Mouse (Mus musculus) neural tube, embryonic 13.5 days (tissue): ENCODE data around the gene Mipep. TPM values are rescaled to one million over a fixed set of nuclear protein-coding genes. Genes with fewer than 3 reads are reported as not detected.

ENCODE experiments used
- ATAC-seq: fragments of 200-750 bp; cut with Nextera tagmentation; 2 replicates; pipeline ENCODE4 v1.8.0; 2017; ENCODE audit warnings: low read depth, mild to moderate bottlenecking, moderate TSS enrichment, moderate library complexity
- H3K27ac ChIP-seq: fragments of 300-500 bp; sonication (generic); replicated peaks from 2 replicates; pipeline ENCODE4 v1.5.1; 2015; ENCODE audit warnings: moderate library complexity, mild to moderate bottlenecking, inconsistent platforms
- H3K27me3 ChIP-seq: fragments of 300-500 bp; sonication (generic); 2 replicates; pipeline ENCODE4 v1.6.1; 2015; ENCODE audit warnings: mild to moderate bottlenecking, inconsistent platforms
- H3K36me3 ChIP-seq: fragments of 300-500 bp; sonication (generic); 2 replicates; pipeline ENCODE4 v1.6.1; 2015; ENCODE audit warnings: mild to moderate bottlenecking, inconsistent platforms
- H3K4me1 ChIP-seq: fragments of 300-500 bp; sonication (generic); replicated peaks from 2 replicates; pipeline ENCODE4 v1.6.1; 2015; ENCODE audit warnings: inconsistent platforms
- H3K4me2 ChIP-seq: fragments of 300-500 bp; sonication (generic); 2 replicates; pipeline ENCODE4 v1.6.1; 2015; ENCODE audit warnings: inconsistent platforms, mild to moderate bottlenecking, moderate library complexity
- H3K4me3 ChIP-seq: fragments of 300-500 bp; sonication (generic); 2 replicates; pipeline ENCODE4 v1.5.1; 2015; ENCODE audit warnings: mild to moderate bottlenecking, inconsistent platforms
- H3K9ac ChIP-seq: fragments of 300-500 bp; sonication (generic); 2 replicates; pipeline ENCODE4 v1.6.1; 2015; ENCODE audit warnings: moderate library complexity, mild to moderate bottlenecking, inconsistent platforms
- H3K9me3 ChIP-seq: fragments of 300-500 bp; sonication (generic); 2 replicates; pipeline ENCODE4 v1.6.1; 2016; ENCODE audit warnings: inconsistent platforms
- WGBS: fragments of 180-500 bp; shearing (Covaris S2); methylation state at CpG from one replicate; pipeline ENCODE4 v1.1.7; 2015; 5-methylcytosine and 5-hydroxymethylcytosine counted together
- polyA plus RNA-seq: library from polyadenylated mRNA; unstranded; fragments of >200 nt; fragmentation: Nextera tagmentation; extraction: Ambion mirVana; gene quantifications from 2 replicates; pipeline ENCODE4 v1.2.1, GENCODE M21; 2015

Gene Mipep
- polyA plus RNA-seq, 1 experiment from 2014 or later, result 16.1 TPM

GRCm38 (mm10) chr14:60759097-60759496, 25.3 kb upstream of the Mipep start:
- Histone ChIP-seq H3K4me1 (peaks cover 5% of the 10 kb centered on the region), H3K4me2 (no peak overlapping the region), H3K4me3 (no peak overlapping the region), H3K36me3 (peaks cover 61% of the 10 kb centered on the region), H3K9ac (no peak overlapping the region), H3K9me3 (no peaks in the 10 kb centered on the region), H3K27me3 (no peaks in the 10 kb centered on the region), H3K27ac (no peak overlapping the region)
- WGBS, result 93% methylated on average over 8 of the region's 8 CpGs
- ATAC-seq, result no peak

- Histone ChIP-seq H3K9ac (no peak overlapping the region), H3K36me3 (peaks cover 40% of the 10 kb centered on the region; the same call in 1 of the 2 replicates), H3K27me3 (no peaks in the 10 kb centered on the region), H3K9me3 (no peaks in the 10 kb centered on the region), H3K4me3 (no peak overlapping the region), H3K4me1 (peaks cover 6% of the 10 kb centered on the region), H3K27ac (no peak overlapping the region), H3K4me2 (no peak overlapping the region)
- 65% methylated on average over 10 of the region's 10 CpGs for WGBS
- ATAC-seq, result no peak
These were observed 22.6 kb upstream of the Mipep start for GRCm38 (mm10) chr14:60761801-60762200.

- H3K4me1 ChIP-seq, result peaks cover 6% of the 10 kb centered on the region
- ATAC-seq, result no peak
- no peak overlapping the region for H3K9ac ChIP-seq
- no peaks in the 10 kb centered on the region for H3K27me3 ChIP-seq
- H3K4me2 ChIP-seq, result no peak overlapping the region
- H3K4me3 ChIP-seq, result no peak overlapping the region
- peaks cover 31% of the 10 kb centered on the region; the same call in 1 of the 2 replicates for H3K36me3 ChIP-seq
- no peak overlapping the region for H3K27ac ChIP-seq
- WGBS, result 80% methylated on average over 7 of the region's 7 CpGs
- H3K9me3 ChIP-seq, result no peaks in the 10 kb centered on the region
These were observed 21.6 kb upstream of the Mipep start for GRCm38 (mm10) chr14:60762754-60763153.

GRCm38 (mm10) chr14:60763746-60764145, 20.6 kb upstream of the Mipep start:
- H3K4me2 ChIP-seq, result no peak overlapping the region
- H3K9me3 ChIP-seq, result no peaks in the 10 kb centered on the region
- H3K27ac ChIP-seq, result no peak overlapping the region
- H3K36me3 ChIP-seq, result peaks cover 24% of the 10 kb centered on the region; the same call in 1 of the 2 replicates
- H3K27me3 ChIP-seq, result no peaks in the 10 kb centered on the region
- no peak overlapping the region for H3K9ac ChIP-seq
- peaks cover 6% of the 10 kb centered on the region for H3K4me1 ChIP-seq
- 85% methylated on average over 5 of the region's 5 CpGs for WGBS
- H3K4me3 ChIP-seq, result no peak overlapping the region
- no peak for ATAC-seq

GRCm38 (mm10) chr14:60764526-60764925, 19.8 kb upstream of the Mipep start:
- Histone ChIP-seq H3K36me3 (peaks cover 19% of the 10 kb centered on the region; the same call in 1 of the 2 replicates), H3K4me2 (no peak overlapping the region), H3K4me1 (peaks cover 6% of the 10 kb centered on the region), H3K27me3 (no peaks in the 10 kb centered on the region), H3K9me3 (no peaks in the 10 kb centered on the region), H3K27ac (no peak overlapping the region), H3K9ac (no peak overlapping the region), H3K4me3 (no peak overlapping the region)
- 86% methylated on average over 4 of the region's 4 CpGs for WGBS
- no peak for ATAC-seq

- no peak overlapping the region for H3K4me2 ChIP-seq
- no peak overlapping the region for H3K4me3 ChIP-seq
- H3K9ac ChIP-seq, result no peak overlapping the region
- ATAC-seq, result no peak
- WGBS, result 72% methylated on average over 2 of the region's 2 CpGs
- H3K36me3 ChIP-seq, result peaks cover 16% of the 10 kb centered on the region; the same call in 1 of the 2 replicates
- H3K4me1 ChIP-seq, result peaks cover 6% of the 10 kb centered on the region
- H3K27ac ChIP-seq, result no peak overlapping the region
- H3K9me3 ChIP-seq, result no peaks in the 10 kb centered on the region
- no peaks in the 10 kb centered on the region for H3K27me3 ChIP-seq
These were observed 19.3 kb upstream of the Mipep start for GRCm38 (mm10) chr14:60765025-60765424.

GRCm38 (mm10) chr14:60767884-60768283, 16.5 kb upstream of the Mipep start, which contains the start of gene C1qtnf9:
Gene C1qtnf9, plus strand, starts transcription at chr14:60768134.
- Histone ChIP-seq H3K9ac (no peak within 1 kb of the TSS), H3K4me2 (no peak within 1 kb of the TSS), H3K4me1 (peaks cover 6% of the 10 kb centered on the region), H3K27me3 (no peaks in the 10 kb centered on the region), H3K9me3 (no peaks in the 10 kb centered on the region), H3K27ac (no peak within 1 kb of the TSS), H3K36me3 (no peaks in the 10 kb centered on the region), H3K4me3 (no peak within 1 kb of the TSS)
- WGBS, result 82% methylated on average over 4 of the region's 4 CpGs
- no peak for ATAC-seq

- WGBS, result 42% methylated on average over 6 of the region's 6 CpGs
- Histone ChIP-seq H3K27me3 (no peaks in the 10 kb centered on the region), H3K4me2 (no peak overlapping the region), H3K4me3 (no peak overlapping the region), H3K36me3 (no peaks in the 10 kb centered on the region), H3K9ac (no peak overlapping the region), H3K27ac (no peak overlapping the region), H3K9me3 (no peaks in the 10 kb centered on the region), H3K4me1 (no peaks in the 10 kb centered on the region; the same call in 1 of the 2 replicates)
- ATAC-seq, result no peak
These were observed 15.0 kb upstream of the Mipep start for GRCm38 (mm10) chr14:60769340-60769739.

GRCm38 (mm10) chr14:60770594-60770993, 13.8 kb upstream of the Mipep start:
- Histone ChIP-seq H3K9ac (no peak overlapping the region), H3K27ac (no peak overlapping the region), H3K4me2 (no peak overlapping the region; the same call in 1 of the 2 replicates), H3K4me3 (no peak overlapping the region), H3K36me3 (no peaks in the 10 kb centered on the region), H3K4me1 (no peaks in the 10 kb centered on the region; the same call in 1 of the 2 replicates), H3K9me3 (no peaks in the 10 kb centered on the region), H3K27me3 (no peaks in the 10 kb centered on the region)
- ATAC-seq, result peak; percentile 47; the same call in 1 of the 2 replicates
- WGBS, result 71% methylated on average over 6 of the region's 6 CpGs

GRCm38 (mm10) chr14:60771057-60771456, 13.3 kb upstream of the Mipep start:
- Histone ChIP-seq H3K4me1 (no peaks in the 10 kb centered on the region; the same call in 1 of the 2 replicates), H3K27me3 (no peaks in the 10 kb centered on the region), H3K36me3 (no peaks in the 10 kb centered on the region), H3K9ac (peak overlapping the region; percentile 54), H3K9me3 (no peaks in the 10 kb centered on the region), H3K4me2 (peak overlapping the region; percentile 54), H3K27ac (no peak overlapping the region), H3K4me3 (peak overlapping the region; percentile 36)
- ATAC-seq, result peak; percentile 85
- WGBS, result 7% methylated on average over 8 of the region's 8 CpGs

GRCm38 (mm10) chr14:60773476-60773875, 10.9 kb upstream of the Mipep start:
- Histone ChIP-seq H3K27me3 (no peaks in the 10 kb centered on the region), H3K9ac (no peak overlapping the region), H3K4me2 (no peak overlapping the region), H3K27ac (no peak overlapping the region), H3K4me3 (no peak overlapping the region), H3K9me3 (no peaks in the 10 kb centered on the region), H3K36me3 (no peaks in the 10 kb centered on the region), H3K4me1 (no peaks in the 10 kb centered on the region; the same call in 1 of the 2 replicates)
- no peak for ATAC-seq
- WGBS, result 77% methylated on average over 2 of the region's 2 CpGs

- no peaks in the 10 kb centered on the region for H3K4me1 ChIP-seq
- H3K36me3 ChIP-seq, result no peaks in the 10 kb centered on the region
- no peak overlapping the region for H3K9ac ChIP-seq
- H3K4me3 ChIP-seq, result no peak overlapping the region
- ATAC-seq, result no peak
- no peaks in the 10 kb centered on the region for H3K27me3 ChIP-seq
- H3K9me3 ChIP-seq, result no peaks in the 10 kb centered on the region
- WGBS, result 92% methylated on average over 8 of the region's 8 CpGs
- H3K4me2 ChIP-seq, result no peak overlapping the region
- no peak overlapping the region for H3K27ac ChIP-seq
These were observed 7.9 kb upstream of the Mipep start for GRCm38 (mm10) chr14:60776521-60776920.

GRCm38 (mm10) chr14:60777485-60777919, 6.9 kb upstream of the Mipep start:
- Histone ChIP-seq H3K27ac (no peak overlapping the region), H3K9ac (no peak overlapping the region), H3K4me2 (no peak overlapping the region), H3K4me1 (no peaks in the 10 kb centered on the region), H3K9me3 (no peaks in the 10 kb centered on the region), H3K36me3 (no peaks in the 10 kb centered on the region), H3K4me3 (no peak overlapping the region), H3K27me3 (no peaks in the 10 kb centered on the region)
- ATAC-seq, result no peak
- 88% methylated on average over 5 of the region's 5 CpGs for WGBS
